Mouse (Mus musculus) neural tube, postnatal 0 days (tissue): ENCODE measurements around the gene Tprg. TPM values are rescaled to one million over a fixed set of nuclear protein-coding genes. Genes with fewer than 3 reads are reported as not detected.

Experiments
- polyA plus RNA-seq: library from polyadenylated mRNA; unstranded; fragments of >200 nt; fragmentation: Nextera tagmentation; extraction: Ambion mirVana; gene quantifications from 2 replicates; pipeline ENCODE4 v1.2.1, GENCODE M21; 2015

Tprg gene
- 0.26 and 0.27 TPM in 2 replicates for polyA plus RNA-seq

GRCm38 (mm10) chr16:25286517-25286916 is at the start of gene Tprg:
Gene Tprg, plus strand, starts transcription at chr16:25286817.

